Mouse (Mus musculus) heart, embryonic 14.5 days (tissue): ENCODE data around the gene Scly. TPM values are rescaled to one million over a fixed set of nuclear protein-coding genes. Genes with fewer than 3 reads are reported as not detected.

Source experiments
- ATAC-seq: fragments of 200-750 bp; cut with Nextera tagmentation; 2 replicates; pipeline ENCODE4 v1.8.0; 2017; ENCODE audit warnings: low read depth, moderate TSS enrichment; ENCODE audit not compliant: insufficient number of reproducible peaks, insufficient read depth, low FRiP score
- H3K27ac ChIP-seq, 2 experiments: fragments of 200-500 bp in 1 of 2; fragments of 300-500 bp in 1 of 2; sonication (generic) in 1 of 2; replicated peaks in 1 of 2; 2 replicates each; pipeline ENCODE4 v1.5.1; 2012 to 2014; ENCODE audit warnings: low read depth in 2 of 2, low read length in 2 of 2, control low read depth in 1 of 2, mild to moderate bottlenecking in 1 of 2, mixed read lengths in 1 of 2; ENCODE audit not compliant: control insufficient read depth in 1 of 2, insufficient read depth in 1 of 2
- H3K27me3 ChIP-seq: fragments of 300-500 bp; sonication (generic); 2 replicates; pipeline ENCODE4 v1.6.1; 2014; ENCODE audit warnings: mild to moderate bottlenecking, low read length, control low read depth; ENCODE audit not compliant: control insufficient read depth, insufficient read depth
- H3K36me3 ChIP-seq: fragments of 300-500 bp; sonication (generic); 2 replicates; pipeline ENCODE4 v1.6.1; 2014; ENCODE audit warnings: mild to moderate bottlenecking, control low read depth, low read length, mixed read lengths; ENCODE audit not compliant: control insufficient read depth, insufficient read depth
- H3K4me1 ChIP-seq, 2 experiments: fragments of 200-500 bp in 1 of 2; fragments of 300-500 bp in 1 of 2; sonication (generic) in 1 of 2; 2 replicates each; pipeline ENCODE4 v1.6.1; 2012 to 2014; ENCODE audit warnings: low read length in 2 of 2, control low read depth in 1 of 2, mixed read lengths in 1 of 2; ENCODE audit not compliant: control insufficient read depth in 2 of 2, insufficient read depth in 2 of 2
- H3K4me2 ChIP-seq: fragments of 300-500 bp; sonication (generic); 2 replicates; pipeline ENCODE4 v1.6.1; 2014; ENCODE audit warnings: mild to moderate bottlenecking, low read length
- H3K4me3 ChIP-seq, 2 experiments: fragments of 200-500 bp in 1 of 2; fragments of 300-500 bp in 1 of 2; sonication (generic) in 1 of 2; 2 replicates each; pipeline ENCODE4 v1.5.1; 2012 to 2014; ENCODE audit warnings: low read length in 2 of 2, mild to moderate bottlenecking in 2 of 2, control low read depth in 1 of 2, low read depth in 1 of 2, moderate library complexity in 1 of 2; ENCODE audit not compliant: control insufficient read depth in 1 of 2, insufficient read depth in 1 of 2
- H3K9ac ChIP-seq: fragments of 300-500 bp; sonication (generic); 2 replicates; pipeline ENCODE4 v1.6.1; 2014; ENCODE audit warnings: mild to moderate bottlenecking, low read length
- H3K9me3 ChIP-seq: fragments of 300-500 bp; sonication (generic); 2 replicates; pipeline ENCODE4 v1.6.1; 2016; ENCODE audit warnings: low read length, control low read depth; ENCODE audit not compliant: control insufficient read depth
- WGBS: fragments of 180-500 bp; shearing (Covaris S2); extraction: QIAGEN DNeasy Blood & Tissue Kit; methylation state at CpG from one replicate; pipeline ENCODE4 v1.1.7; 2014; 5-methylcytosine and 5-hydroxymethylcytosine counted together
- polyA plus RNA-seq: library from polyadenylated mRNA; unstranded; fragments of >200 nt; fragmentation: Nextera tagmentation; extraction: Ambion mirVana; gene quantifications from 2 replicates; pipeline ENCODE4 v1.2.1, GENCODE M21; 2014

The Scly gene
- polyA plus RNA-seq, 1 experiment from 2014 or later = 10.6 TPM

DNA sequence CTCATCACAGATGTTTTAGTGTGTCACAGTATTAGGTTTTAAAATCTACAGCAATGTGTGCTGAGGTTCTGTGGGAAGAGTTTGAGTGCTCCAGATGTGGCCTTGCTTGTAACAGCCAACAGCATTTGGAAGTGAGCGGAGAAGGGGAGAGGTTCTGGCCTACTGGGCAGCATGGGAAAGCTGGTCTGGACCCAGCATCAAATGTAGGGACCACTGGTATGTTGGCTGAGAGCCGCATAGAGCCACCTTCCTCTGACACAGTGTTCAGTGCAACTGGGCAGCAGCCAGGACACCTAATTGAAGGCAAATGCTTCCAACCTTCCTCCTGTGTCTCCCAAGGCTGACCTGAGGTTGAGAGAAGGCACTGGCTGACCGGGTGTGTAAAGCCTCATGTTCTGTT, 3.9 kb downstream of the Scly start:
- Histone ChIP-seq H3K27ac (no peak overlapping the region), H3K4me3 (no peak overlapping the region), H3K4me1 (peaks cover 4 to 5% of the 10 kb centered on the region in 2 experiments; a peak in 2 of 4 replicates), H3K9ac (no peak overlapping the region), H3K36me3 (peaks cover 34% of the 10 kb centered on the region), H3K4me2 (no peak overlapping the region), H3K9me3 (no peaks in the 10 kb centered on the region), H3K27me3 (no peaks in the 10 kb centered on the region)
- no peak for ATAC-seq
- 92% methylated on average over 3 of the region's 3 CpGs for WGBS

DNA sequence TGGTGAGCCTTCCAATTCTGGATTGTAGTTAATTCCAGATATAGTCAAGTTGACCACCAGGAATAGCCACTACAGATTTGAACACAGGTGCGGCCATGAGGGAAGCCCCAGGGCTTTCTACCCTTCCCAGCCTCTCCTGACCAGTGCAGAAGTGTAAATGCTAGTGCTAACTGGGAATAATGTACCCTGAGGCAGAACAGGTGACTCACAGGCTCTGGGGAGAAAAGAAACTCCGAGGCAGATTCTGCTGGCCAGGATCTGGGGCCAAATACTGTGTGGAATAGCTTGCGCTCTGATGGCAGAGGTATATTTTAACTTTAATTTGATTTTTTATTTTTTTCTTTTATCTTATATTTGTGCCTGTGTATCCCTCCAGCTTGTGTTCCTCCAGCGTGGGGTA, 6.5 kb downstream of the Scly start:
- Histone ChIP-seq H3K27ac (no peak overlapping the region), H3K36me3 (peaks cover 59% of the 10 kb centered on the region), H3K9ac (no peak overlapping the region), H3K27me3 (no peaks in the 10 kb centered on the region), H3K9me3 (no peaks in the 10 kb centered on the region), H3K4me1 (no peaks in the 10 kb centered on the region), H3K4me2 (no peak overlapping the region), H3K4me3 (no peak overlapping the region)
- WGBS = 89% methylated on average over 4 of the region's 4 CpGs
- no peak for ATAC-seq

DNA sequence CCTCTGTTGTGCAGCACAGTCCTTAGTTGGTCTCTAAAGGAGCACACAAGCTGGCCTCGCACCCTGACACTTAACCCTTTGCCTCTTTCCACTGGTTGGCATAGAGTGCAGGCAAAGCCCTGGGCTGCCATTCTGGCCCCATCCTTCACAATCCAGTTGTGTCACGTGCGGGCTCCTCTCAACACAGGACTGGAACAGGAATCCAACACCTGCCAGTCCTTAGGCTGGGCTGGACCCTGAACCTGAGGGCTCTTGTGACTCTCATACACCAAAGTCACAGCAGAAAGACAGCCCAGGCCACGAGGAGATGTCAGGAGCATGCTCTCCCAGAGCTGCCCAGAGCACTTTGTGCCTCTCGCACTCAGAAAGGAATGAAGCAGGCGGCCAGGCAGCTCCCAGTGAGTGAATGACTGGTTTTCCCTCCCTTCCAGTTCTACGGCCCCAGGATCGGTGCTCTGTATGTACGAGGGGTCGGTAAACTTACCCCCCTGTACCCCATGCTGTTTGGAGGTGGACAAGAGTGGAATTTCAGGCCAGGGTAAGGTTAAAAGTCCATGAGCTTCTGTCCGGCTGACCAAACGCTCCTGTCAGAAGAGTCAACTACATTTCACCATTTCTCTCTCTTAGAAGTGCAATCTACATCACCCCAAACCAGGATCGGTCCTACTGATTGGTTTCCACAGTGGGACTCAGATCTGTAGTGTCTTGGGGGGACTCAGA, 11.4 kb downstream of the Scly start:
- H3K4me3 ChIP-seq = no peak overlapping the region
- peaks cover 9 to 14% of the 10 kb centered on the region in 2 experiments for H3K4me1 ChIP-seq
- H3K27me3 ChIP-seq = no peaks in the 10 kb centered on the region
- no peak overlapping the region for H3K4me2 ChIP-seq
- H3K9me3 ChIP-seq = no peaks in the 10 kb centered on the region
- 87% methylated on average over 13 of the region's 13 CpGs for WGBS
- no peak for ATAC-seq
- H3K27ac ChIP-seq = no peak overlapping the region
- H3K36me3 ChIP-seq = peaks cover 69% of the 10 kb centered on the region
- no peak overlapping the region for H3K9ac ChIP-seq

DNA sequence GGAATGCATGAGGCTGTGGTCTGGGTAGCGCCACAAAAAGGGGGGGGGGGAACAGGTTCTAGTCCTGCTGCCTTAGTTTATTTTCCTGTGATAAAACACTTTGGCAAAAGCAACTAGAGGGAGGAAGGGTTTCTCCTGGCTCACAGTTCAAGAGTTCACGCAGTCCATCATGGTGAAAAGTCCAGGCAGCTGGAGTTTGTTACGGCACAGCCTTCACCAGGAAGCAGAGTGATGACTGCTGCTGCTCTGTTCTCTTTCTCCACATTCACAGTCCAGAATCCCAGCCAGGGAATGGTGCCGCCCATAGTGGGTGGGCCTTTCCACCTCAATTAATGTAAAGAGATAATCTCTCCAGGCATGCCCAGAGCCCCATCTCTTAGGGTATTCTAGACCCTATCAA, 14.1 kb downstream of the Scly start:
- Histone ChIP-seq H3K36me3 (peaks cover 45% of the 10 kb centered on the region), H3K27ac (no peak overlapping the region), H3K4me2 (no peak overlapping the region), H3K9me3 (no peaks in the 10 kb centered on the region), H3K4me1 (peaks cover 9 to 14% of the 10 kb centered on the region in 2 experiments), H3K4me3 (no peak overlapping the region), H3K27me3 (no peaks in the 10 kb centered on the region), H3K9ac (no peak overlapping the region)
- 73% methylated on average over 4 of the region's 4 CpGs for WGBS
- no peak for ATAC-seq

DNA sequence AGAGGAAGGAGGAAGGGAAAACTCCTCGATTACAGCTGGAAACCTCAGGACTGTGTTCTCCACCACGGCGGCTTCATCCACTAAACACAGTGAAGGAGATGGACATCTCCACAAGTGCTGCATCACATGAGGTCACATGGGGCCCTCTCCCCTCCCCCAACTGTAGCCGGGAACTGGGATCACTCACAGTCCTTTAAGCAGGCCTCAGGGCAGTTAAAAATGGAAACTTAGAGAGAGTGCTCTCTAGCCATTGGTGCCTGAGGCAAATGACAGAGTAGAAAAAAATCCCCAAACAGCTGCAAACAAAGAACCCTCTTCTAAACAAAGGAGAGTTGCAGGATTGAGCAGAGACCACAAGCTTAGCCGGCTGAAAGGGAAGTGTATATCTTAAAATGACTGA, 15.1 kb downstream of the Scly start:
- WGBS = 24% methylated on average over 5 of the region's 5 CpGs
- no peak overlapping the region for H3K4me3 ChIP-seq
- peaks cover 36% of the 10 kb centered on the region for H3K36me3 ChIP-seq
- H3K27ac ChIP-seq = peak overlapping the region; percentile 40 to 80
- peak overlapping the region; percentile 5; the same call in 1 of the 2 replicates for H3K4me2 ChIP-seq
- H3K4me1 ChIP-seq = peaks cover 14 to 21% of the 10 kb centered on the region in 2 experiments
- H3K27me3 ChIP-seq = no peaks in the 10 kb centered on the region
- H3K9me3 ChIP-seq = no peaks in the 10 kb centered on the region
- 0 out of 2 replicates have a peak, but pooled peaks have one; percentile 33 for ATAC-seq
- H3K9ac ChIP-seq = peak overlapping the region; percentile 25; the same call in 1 of the 2 replicates

DNA sequence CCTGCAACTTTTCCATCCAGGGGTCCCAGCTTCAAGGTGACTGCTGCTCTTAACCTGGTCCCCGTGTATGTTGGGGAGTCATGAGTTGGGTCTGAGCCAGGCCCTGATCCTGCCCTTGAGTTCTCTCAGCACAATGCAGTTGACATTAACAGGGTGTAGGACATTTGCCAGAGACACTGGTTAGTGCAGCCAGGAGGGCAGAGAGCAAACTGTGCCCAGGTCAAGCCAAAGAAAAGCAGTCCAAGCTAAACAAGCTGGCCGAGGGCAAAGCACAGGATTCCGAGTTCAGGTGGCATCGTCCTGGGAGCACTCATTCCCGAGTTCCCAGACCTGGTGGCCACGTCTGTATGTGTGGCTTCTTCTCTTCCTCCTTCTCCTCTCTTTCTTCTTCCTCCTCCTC, 19.5 kb downstream of the Scly start:
- 0 out of 4 replicates have a peak overlapping the region, but pooled peaks of 1 of the 2 experiments have one; percentile 33 for H3K27ac ChIP-seq

DNA sequence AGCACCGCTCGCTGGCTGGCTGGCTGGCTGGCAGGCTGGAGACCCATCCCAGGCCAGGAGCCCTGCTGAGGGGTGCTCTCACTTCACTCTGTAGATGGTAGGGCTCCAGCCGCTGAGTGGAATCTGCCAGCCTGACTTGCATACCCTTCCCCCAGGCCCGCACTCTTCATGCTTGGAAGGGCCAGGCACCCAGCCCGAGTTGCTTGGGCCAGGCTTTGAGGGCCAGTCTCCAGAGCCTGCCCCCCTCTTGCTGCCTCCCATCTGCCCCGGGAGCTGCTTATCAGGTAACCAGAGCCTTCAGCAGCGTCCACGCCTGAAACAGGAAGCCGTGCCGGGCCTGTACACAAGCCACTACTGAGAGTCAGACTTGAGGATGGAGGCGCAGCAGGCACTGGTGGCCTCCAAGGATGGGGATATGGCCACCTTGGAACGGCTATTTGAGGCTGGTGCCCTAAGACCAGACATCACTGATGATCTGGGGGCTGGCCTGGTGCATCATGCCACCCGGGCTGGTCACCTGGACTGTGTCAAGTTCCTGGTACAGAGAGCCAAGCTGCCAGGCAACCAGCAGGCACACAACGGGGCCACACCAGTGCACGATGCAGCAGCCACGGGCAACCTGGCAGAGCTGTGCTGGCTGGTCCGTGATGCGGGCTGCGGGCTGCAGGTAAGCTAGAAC, 23.8 kb downstream of the Scly start, which contains the start of gene Espnl:
TSS of gene Espnl (plus strand) at position 316 of the 679 bp plus-strand sequence.
- Histone ChIP-seq H3K27ac (peak within 1 kb of the TSS in 1 of 2 experiments; percentile 14; a peak in 1 of 4 replicates), H3K4me2 (peak within 1 kb of the TSS; percentile 26), H3K4me3 (no peak within 1 kb of the TSS), H3K9me3 (no peaks in the 10 kb centered on the region), H3K36me3 (no peaks in the 10 kb centered on the region), H3K9ac (peak within 1 kb of the TSS; percentile 12; the same call in 1 of the 2 replicates), H3K4me1 (peaks cover 16 to 20% of the 10 kb centered on the region in 2 experiments), H3K27me3 (no peaks in the 10 kb centered on the region)
- ATAC-seq = peak; percentile 61
- WGBS = 40% methylated on average over 19 of the region's 19 CpGs

More for the DNA sequence above, 19.5 kb downstream of the Scly start:
- no peak overlapping the region for H3K4me2 ChIP-seq
- peaks cover 25 to 34% of the 10 kb centered on the region in 2 experiments for H3K4me1 ChIP-seq
- no peak overlapping the region for H3K4me3 ChIP-seq
- peaks cover 6% of the 10 kb centered on the region; the same call in 1 of the 2 replicates for H3K36me3 ChIP-seq
- ATAC-seq = no peak
- H3K9ac ChIP-seq = no peak overlapping the region; the same call in 1 of the 2 replicates
- WGBS = 74% methylated on average over 6 of the region's 6 CpGs
- no peaks in the 10 kb centered on the region for H3K9me3 ChIP-seq
- H3K27me3 ChIP-seq = no peaks in the 10 kb centered on the region
